Mouse (Mus musculus) heart, embryonic 12.5 days (tissue): Measurements from ENCODE around the gene Hebp2. TPM values are rescaled to one million over a fixed set of nuclear protein-coding genes. Genes with fewer than 3 reads are reported as not detected.

Experiments used
- polyA plus RNA-seq: library from polyadenylated mRNA; unstranded; fragments of >200 nt; fragmentation: Nextera tagmentation; extraction: Ambion mirVana; gene quantifications from 2 replicates; pipeline ENCODE4 v1.2.1, GENCODE M21; 2016

Gene Hebp2
- polyA plus RNA-seq, 1 experiment from 2014 or later: 17.9 TPM

Other genes starting within 250 kb of the Hebp2 start
- gene Nhsl1, start 227.1 kb downstream of the Hebp2 start, polyA plus RNA-seq: 15.5 and 17.8 TPM in 2 replicates
- gene Arfgef3, start 197.9 kb upstream of the Hebp2 start, polyA plus RNA-seq: 0.57 and 0.69 TPM in 2 replicates
- gene Gm4922, start 240.7 kb upstream of the Hebp2 start, polyA plus RNA-seq: not detected in 2 replicates